Mouse (Mus musculus): ENCODE measurements around the gene Cbr3.

DNA sequence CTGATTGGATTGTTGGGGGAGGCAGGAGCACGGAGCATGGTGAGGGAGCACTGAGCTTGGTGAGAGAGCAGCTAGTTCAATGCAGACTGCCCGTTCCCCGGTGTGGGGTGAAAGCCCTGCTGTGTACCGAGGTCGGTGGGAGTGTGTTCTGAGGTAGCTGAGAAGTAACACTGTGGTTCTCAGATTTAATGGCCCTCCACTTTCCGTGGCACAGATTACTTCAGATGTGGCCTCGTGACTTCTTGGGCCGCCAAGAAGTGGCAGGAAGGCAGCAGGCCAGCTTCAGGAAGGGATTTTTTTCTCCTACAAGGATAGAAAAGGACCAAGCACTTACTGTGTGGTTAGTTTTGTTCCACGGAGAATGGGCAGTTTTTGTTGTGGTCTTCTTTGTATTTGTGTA, 45.7 kb downstream of the Cbr3 start:
- TF ChIP-seq CTCF (IDR thresholded peaks at IDR 0.05; ENCODE audit: low read depth, low read length) (no peak), POLR2A (IDR thresholded peaks at IDR 0.05; ENCODE audit: extremely low read depth, insufficient read depth, low read length) (no peak)

Data from liver, adult 2 months (tissue).